Mouse (Mus musculus): ENCODE measurements around the gene Crtc1. TPM values are rescaled to one million over a fixed set of nuclear protein-coding genes. Genes with fewer than 3 reads are reported as not detected.

The Crtc1 gene
- polyA plus RNA-seq, 1 experiment from 2014 or later = 57.4 TPM

DNA sequence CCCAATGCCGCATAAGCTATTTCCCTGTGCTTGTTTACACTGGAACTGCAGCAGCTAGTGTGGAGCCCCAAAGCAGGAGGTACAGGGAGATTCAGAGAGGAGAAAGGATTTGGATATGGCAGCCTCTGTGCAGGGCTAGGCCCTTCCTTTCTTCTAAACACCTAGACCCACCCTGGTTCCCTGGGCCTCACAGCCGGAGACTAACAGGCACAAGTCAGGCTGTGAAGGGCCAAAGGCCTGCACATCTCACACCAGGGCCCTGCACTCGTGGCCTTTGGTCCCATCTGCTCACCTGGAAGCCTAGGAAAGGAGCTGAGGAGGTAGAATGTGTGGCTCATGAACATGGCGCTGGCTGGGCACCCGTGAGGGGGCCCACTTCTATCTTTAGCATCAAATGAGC lies 43.2 kb downstream of the Crtc1 start:
- no peak overlapping the region for H3K4me2 ChIP-seq
- H3K9ac ChIP-seq = no peak overlapping the region
- no peak overlapping the region for H3K4me3 ChIP-seq
- H3K4me1 ChIP-seq (replicated peaks) = no peaks in the 10 kb centered on the region
- no peaks in the 10 kb centered on the region for H3K27me3 ChIP-seq
- no peaks in the 10 kb centered on the region for H3K9me3 ChIP-seq
- H3K36me3 ChIP-seq = peaks cover 26% of the 10 kb centered on the region
- WGBS = 77% methylated on average over 5 of the region's 5 CpGs
- peak overlapping the region; percentile 34 for H3K27ac ChIP-seq (replicated peaks)
- no peak for ATAC-seq (ENCODE audit: low FRiP score, low read depth)

DNA sequence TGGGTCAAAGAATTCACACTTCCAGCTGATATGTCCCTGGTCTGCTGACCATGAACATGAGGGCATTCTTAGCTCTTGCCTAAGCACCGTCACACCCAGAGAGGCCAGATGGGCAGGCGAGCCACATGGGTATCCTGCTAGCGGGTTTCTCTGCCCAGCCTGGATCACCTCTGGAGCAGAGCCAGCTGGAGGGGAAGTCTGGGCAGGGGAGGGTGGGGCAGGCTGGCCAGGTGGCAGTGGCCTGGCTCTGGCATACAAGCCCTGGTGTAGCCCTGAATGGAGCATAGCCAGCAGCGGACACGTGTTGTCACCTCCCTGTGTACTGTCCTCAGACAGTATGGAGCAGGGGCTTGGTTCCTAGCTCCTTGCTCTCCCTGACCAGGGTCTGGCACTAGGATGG lies 43.7 kb downstream of the Crtc1 start:
- Histone ChIP-seq H3K4me2 (no peak overlapping the region), H3K4me1 (replicated peaks) (no peaks in the 10 kb centered on the region), H3K9ac (no peak overlapping the region), H3K27ac (replicated peaks) (0 out of 2 replicates have a peak overlapping the region, but pooled peaks have one; percentile 34), H3K9me3 (no peaks in the 10 kb centered on the region), H3K36me3 (peaks cover 30% of the 10 kb centered on the region), H3K4me3 (no peak overlapping the region), H3K27me3 (no peaks in the 10 kb centered on the region)
- WGBS = 68% methylated on average over 5 of the region's 5 CpGs
- peak; percentile 14; the same call in 1 of the 2 replicates for ATAC-seq (ENCODE audit: low FRiP score, low read depth)

- 89% methylated on average over 8 of the region's 8 CpGs for WGBS
- Histone ChIP-seq H3K9ac (no peak overlapping the region), H3K36me3 (peaks cover 22% of the 10 kb centered on the region; the same call in 1 of the 2 replicates), H3K9me3 (no peaks in the 10 kb centered on the region), H3K4me1 (replicated peaks) (no peaks in the 10 kb centered on the region), H3K27me3 (no peaks in the 10 kb centered on the region), H3K4me3 (no peak overlapping the region), H3K27ac (replicated peaks) (no peak overlapping the region), H3K4me2 (no peak overlapping the region)
- no peak for ATAC-seq (ENCODE audit: low FRiP score, low read depth)
Measured at GRCm38 (mm10) chr8:70394269-70394998, 44.9 kb downstream of the Crtc1 start.

- no peak overlapping the region for H3K4me3 ChIP-seq
- 82% methylated on average over 5 of the region's 5 CpGs for WGBS
- H3K4me2 ChIP-seq = no peak overlapping the region
- no peak for ATAC-seq (ENCODE audit: low FRiP score, low read depth)
- H3K4me1 ChIP-seq (replicated peaks) = no peaks in the 10 kb centered on the region
- H3K9me3 ChIP-seq = no peaks in the 10 kb centered on the region
- no peak overlapping the region for H3K27ac ChIP-seq (replicated peaks)
- no peak overlapping the region for H3K9ac ChIP-seq
- H3K27me3 ChIP-seq = no peaks in the 10 kb centered on the region
- H3K36me3 ChIP-seq = peaks cover 23% of the 10 kb centered on the region; the same call in 1 of the 2 replicates
Measured at GRCm38 (mm10) chr8:70393087-70393486, 46.3 kb downstream of the Crtc1 start.

GRCm38 (mm10) chr8:70389678-70390077 lies 49.7 kb downstream of the Crtc1 start:
- 86% methylated on average over 2 of the region's 2 CpGs for WGBS
- no peak for ATAC-seq (ENCODE audit: low FRiP score, low read depth)
- H3K36me3 ChIP-seq = peaks cover 42% of the 10 kb centered on the region

GRCm38 (mm10) chr8:70383287-70383686 lies 56.1 kb downstream of the Crtc1 start:
- no peaks in the 10 kb centered on the region for H3K4me1 ChIP-seq (replicated peaks)
- no peak overlapping the region for H3K27ac ChIP-seq (replicated peaks)
- no peak overlapping the region for H3K4me3 ChIP-seq
- H3K27me3 ChIP-seq = peaks cover 9% of the 10 kb centered on the region
- H3K9me3 ChIP-seq = no peaks in the 10 kb centered on the region
- H3K9ac ChIP-seq = no peak overlapping the region
- no peak; the same call in 1 of the 2 replicates for ATAC-seq (ENCODE audit: low FRiP score, low read depth)
- 60% methylated on average over 3 of the region's 3 CpGs for WGBS
- no peak overlapping the region for H3K4me2 ChIP-seq
- peaks cover 26% of the 10 kb centered on the region for H3K36me3 ChIP-seq

More at GRCm38 (mm10) chr8:70389678-70390077, 49.7 kb downstream of the Crtc1 start:
- Histone ChIP-seq H3K4me3 (no peak overlapping the region), H3K9me3 (no peaks in the 10 kb centered on the region), H3K27me3 (no peaks in the 10 kb centered on the region), H3K9ac (no peak overlapping the region), H3K4me2 (no peak overlapping the region), H3K27ac (replicated peaks) (no peak overlapping the region), H3K4me1 (replicated peaks) (no peaks in the 10 kb centered on the region)

GRCm38 (mm10) chr8:70380069-70380468 lies 59.3 kb downstream of the Crtc1 start:
- no peak overlapping the region for H3K4me3 ChIP-seq
- H3K4me1 ChIP-seq (replicated peaks) = peaks cover 13% of the 10 kb centered on the region
- no peak overlapping the region for H3K27ac ChIP-seq (replicated peaks)
- H3K9me3 ChIP-seq = no peaks in the 10 kb centered on the region
- no peak for ATAC-seq (ENCODE audit: low FRiP score, low read depth)
- H3K4me2 ChIP-seq = no peak overlapping the region
- peaks cover 41% of the 10 kb centered on the region for H3K27me3 ChIP-seq
- H3K36me3 ChIP-seq = 0 out of 2 replicates have a peak, but pooled peaks cover 2% of the 10 kb centered on the region
- 86% methylated on average over 12 of the region's 12 CpGs for WGBS
- no peak overlapping the region for H3K9ac ChIP-seq

DNA sequence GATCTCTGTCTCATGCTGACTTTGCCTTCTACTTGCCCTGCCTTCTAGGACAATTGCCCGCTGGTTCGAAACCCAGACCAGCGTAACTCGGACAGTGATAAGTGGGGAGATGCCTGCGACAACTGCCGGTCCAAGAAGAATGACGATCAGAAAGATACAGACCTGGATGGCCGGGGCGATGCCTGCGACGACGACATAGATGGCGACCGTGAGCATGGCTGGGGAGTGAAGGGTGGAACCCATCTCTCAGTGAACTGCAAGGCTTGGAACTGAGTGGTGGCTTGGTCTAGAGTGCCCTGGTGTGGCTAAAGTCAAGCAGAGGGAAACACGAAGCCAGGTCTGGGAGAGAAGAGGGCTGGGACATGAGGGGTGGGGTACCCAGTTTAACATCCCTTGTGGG lies 62.3 kb downstream of the Crtc1 start:
- no peak for ATAC-seq (ENCODE audit: low FRiP score, low read depth)
- Histone ChIP-seq H3K9ac (no peak overlapping the region), H3K9me3 (no peaks in the 10 kb centered on the region), H3K4me2 (no peak overlapping the region), H3K27me3 (peaks cover 71% of the 10 kb centered on the region), H3K27ac (replicated peaks) (no peak overlapping the region), H3K36me3 (no peaks in the 10 kb centered on the region), H3K4me1 (replicated peaks) (peaks cover 31% of the 10 kb centered on the region), H3K4me3 (no peak overlapping the region)
- WGBS = 18% methylated on average over 15 of the region's 15 CpGs

DNA sequence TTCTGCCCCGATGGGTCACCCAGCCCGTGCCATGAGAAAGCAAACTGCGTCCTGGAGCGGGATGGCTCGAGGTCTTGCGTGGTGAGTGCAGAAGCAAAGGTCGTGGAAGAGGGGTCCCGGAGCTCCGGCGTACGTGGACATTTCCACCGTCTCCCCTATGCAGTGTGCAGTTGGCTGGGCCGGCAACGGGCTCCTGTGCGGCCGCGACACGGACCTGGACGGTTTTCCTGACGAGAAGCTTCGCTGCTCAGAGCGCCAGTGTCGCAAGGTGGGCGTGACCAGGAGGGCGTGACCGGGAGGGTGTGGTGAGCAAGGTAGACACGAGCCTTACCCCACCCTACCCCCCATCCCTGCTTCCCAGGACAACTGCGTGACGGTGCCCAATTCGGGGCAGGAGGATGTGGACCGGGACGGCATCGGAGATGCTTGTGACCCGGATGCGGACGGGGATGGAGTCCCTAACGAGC lies 63.1 kb downstream of the Crtc1 start:
- ATAC-seq (ENCODE audit: low FRiP score, low read depth) = no peak
- peak overlapping the region; percentile 16; the same call in 1 of the 2 replicates for H3K4me2 ChIP-seq
- H3K27ac ChIP-seq (replicated peaks) = no peak overlapping the region
- no peak overlapping the region for H3K4me3 ChIP-seq
- H3K27me3 ChIP-seq = peaks cover 78% of the 10 kb centered on the region
- H3K36me3 ChIP-seq = no peaks in the 10 kb centered on the region
- no peaks in the 10 kb centered on the region for H3K9me3 ChIP-seq
- H3K9ac ChIP-seq = no peak overlapping the region
- H3K4me1 ChIP-seq (replicated peaks) = peaks cover 31% of the 10 kb centered on the region
- 9% methylated on average over 37 of the region's 37 CpGs for WGBS

- Histone ChIP-seq H3K27ac (replicated peaks) (no peak overlapping the region), H3K4me1 (replicated peaks) (peaks cover 31% of the 10 kb centered on the region), H3K4me2 (no peak overlapping the region), H3K9ac (no peak overlapping the region), H3K9me3 (no peaks in the 10 kb centered on the region), H3K36me3 (no peaks in the 10 kb centered on the region), H3K27me3 (peaks cover 81% of the 10 kb centered on the region), H3K4me3 (no peak overlapping the region)
- ATAC-seq (ENCODE audit: low FRiP score, low read depth) = no peak
- 8% methylated on average over 35 of the region's 35 CpGs for WGBS
Measured at GRCm38 (mm10) chr8:70375212-70375859, 64.0 kb downstream of the Crtc1 start.

- Histone ChIP-seq H3K27ac (replicated peaks) (no peak overlapping the region), H3K36me3 (no peaks in the 10 kb centered on the region), H3K4me2 (peak overlapping the region; percentile 51), H3K9me3 (no peaks in the 10 kb centered on the region), H3K9ac (no peak overlapping the region), H3K4me1 (replicated peaks) (peaks cover 31% of the 10 kb centered on the region), H3K27me3 (peaks cover 83% of the 10 kb centered on the region), H3K4me3 (peak overlapping the region; percentile 29)
- peak; percentile 56; the same call in 1 of the 2 replicates for ATAC-seq (ENCODE audit: low FRiP score, low read depth)
- WGBS = 2% methylated on average over 36 of the region's 53 CpGs
Measured at GRCm38 (mm10) chr8:70374318-70374927, 65.0 kb downstream of the Crtc1 start.
